Mouse (Mus musculus) macrophage (primary cell): Measurements from ENCODE around the gene Dennd4a. TPM values are rescaled to one million over a fixed set of nuclear protein-coding genes. Genes with fewer than 3 reads are reported as not detected.

ENCODE experiments used
- H3K27ac ChIP-seq: fragments of 350-480 bp; formaldehyde crosslinking; 2 replicates; pipeline ENCODE4 v1.9.0; 2021
- H3K36me3 ChIP-seq: fragments of 350-480 bp; formaldehyde crosslinking; 2 replicates; pipeline ENCODE4 v1.9.0; 2021; ENCODE audit errors: inconsistent target
- H3K4me3 ChIP-seq: fragments of 350-480 bp; formaldehyde crosslinking; 2 replicates; pipeline ENCODE4 v1.9.0; 2021; ENCODE audit errors: inconsistent target
- H3K79me2 ChIP-seq: fragments of 350-480 bp; formaldehyde crosslinking; 2 replicates; pipeline ENCODE4 v1.9.0; 2021; ENCODE audit errors: inconsistent target
- WGBS: methylation state at CpG from one replicate; pipeline ENCODE4 v1.1.7; 2026; ENCODE audit warnings: inconsistent platforms; ENCODE audit not compliant: missing documents; 5-methylcytosine and 5-hydroxymethylcytosine counted together
- polyA plus RNA-seq: library from polyadenylated mRNA; stranded (reverse); fragments of 250-400 nt; gene quantifications from 3 replicates; pipeline ENCODE4 v1.2.4, GENCODE M21; 2018; ENCODE audit warnings: inconsistent platforms
- total RNA-seq, 78 experiments: library from RNA; depleted of rRNA; stranded (reverse); fragments of 250-400 nt; gene quantifications; 1 replicate in 9 of 78; 2 replicates in 24 of 78; 3 replicates in 43 of 78; 4 replicates in 2 of 78; pipeline ENCODE4 v1.2.4; 2018; ENCODE audit warnings: inconsistent platforms in 56 of 78

Gene Dennd4a
- 100 to 1,000 TPM in 14 of 26 experiments, 10 to 100 TPM in 12; 43.1 to 344 (median 115) TPM for total RNA-seq (2018; cell fraction: chromatin; rRNA removed)
- 10 to 100 TPM in 10 of 26 experiments, 1 to 10 TPM in 16; 5.8 to 34.6 (median 8.7) TPM for total RNA-seq (2018; cell fraction: cytosol; rRNA removed)
- 100 to 1,000 TPM in 9 of 26 experiments, 10 to 100 TPM in 17; 29.8 to 237 (median 83.8) TPM for total RNA-seq (2018; cell fraction: nucleus; rRNA removed)
- 4.0 to 7.6 TPM (median 5.1 TPM) in 3 replicates for polyA plus RNA-seq

- H3K27ac ChIP-seq = peak within 1 kb of the TSS; percentile 42
- no peaks in the 10 kb centered on the region for H3K36me3 ChIP-seq
- peak within 1 kb of the TSS; percentile 35 for H3K4me3 ChIP-seq
- peaks cover 40% of the 10 kb centered on the region for H3K79me2 ChIP-seq
- 2% methylated on average over 38 of the region's 51 CpGs for WGBS
Observed at GRCm38 (mm10) chr9:64810822-64811537, at the start of gene Dennd4a. Dennd4a (plus strand) TSS chr9:64811340.

GRCm38 (mm10) chr9:64764824-64765223 lies 46.3 kb upstream of the Dennd4a start:
- no peaks in the 10 kb centered on the region for H3K79me2 ChIP-seq
- no peaks in the 10 kb centered on the region for H3K36me3 ChIP-seq
- WGBS = 100% methylated on average over 2 of the region's 2 CpGs
- no peak overlapping the region for H3K4me3 ChIP-seq
- H3K27ac ChIP-seq = no peak overlapping the region

- no peak overlapping the region for H3K27ac ChIP-seq
- H3K36me3 ChIP-seq = no peaks in the 10 kb centered on the region
- no peak overlapping the region for H3K4me3 ChIP-seq
- WGBS = 96% methylated on average over 3 of the region's 3 CpGs
- no peaks in the 10 kb centered on the region for H3K79me2 ChIP-seq
Observed at GRCm38 (mm10) chr9:64766136-64766535, 45.0 kb upstream of the Dennd4a start.

- 29% methylated on average over 1 of the region's 1 CpGs for WGBS
- H3K79me2 ChIP-seq = no peaks in the 10 kb centered on the region
- H3K27ac ChIP-seq = no peak overlapping the region
- no peak overlapping the region for H3K4me3 ChIP-seq
- H3K36me3 ChIP-seq = no peaks in the 10 kb centered on the region
Observed at GRCm38 (mm10) chr9:64767796-64768195, 43.3 kb upstream of the Dennd4a start.

- WGBS = 77% methylated on average over 9 of the region's 9 CpGs
- Histone ChIP-seq H3K4me3 (no peak overlapping the region), H3K79me2 (no peaks in the 10 kb centered on the region), H3K36me3 (no peaks in the 10 kb centered on the region), H3K27ac (no peak overlapping the region)
Observed at GRCm38 (mm10) chr9:64769066-64769695, 42.0 kb upstream of the Dennd4a start.

GRCm38 (mm10) chr9:64769911-64770310 lies 41.2 kb upstream of the Dennd4a start:
- no peak overlapping the region for H3K4me3 ChIP-seq
- no peaks in the 10 kb centered on the region for H3K79me2 ChIP-seq
- H3K27ac ChIP-seq = no peak overlapping the region
- H3K36me3 ChIP-seq = no peaks in the 10 kb centered on the region
- WGBS = 96% methylated on average over 6 of the region's 6 CpGs

GRCm38 (mm10) chr9:64770411-64770849 lies 40.7 kb upstream of the Dennd4a start:
- no peak overlapping the region for H3K4me3 ChIP-seq
- 96% methylated on average over 5 of the region's 5 CpGs for WGBS
- H3K79me2 ChIP-seq = no peaks in the 10 kb centered on the region
- H3K27ac ChIP-seq = peak overlapping the region; percentile 42
- H3K36me3 ChIP-seq = no peaks in the 10 kb centered on the region

GRCm38 (mm10) chr9:64771236-64771635 lies 39.9 kb upstream of the Dennd4a start:
- Histone ChIP-seq H3K79me2 (no peaks in the 10 kb centered on the region), H3K27ac (peak overlapping the region; percentile 42), H3K36me3 (no peaks in the 10 kb centered on the region), H3K4me3 (no peak overlapping the region)
- 11% methylated on average over 5 of the region's 5 CpGs for WGBS

GRCm38 (mm10) chr9:64773254-64773653 lies 37.9 kb upstream of the Dennd4a start:
- no peak overlapping the region for H3K4me3 ChIP-seq
- no peaks in the 10 kb centered on the region for H3K79me2 ChIP-seq
- no peaks in the 10 kb centered on the region for H3K36me3 ChIP-seq
- WGBS = 90% methylated on average over 8 of the region's 8 CpGs
- H3K27ac ChIP-seq = no peak overlapping the region

- H3K27ac ChIP-seq = no peak overlapping the region
- H3K36me3 ChIP-seq = no peaks in the 10 kb centered on the region
- 65% methylated on average over 4 of the region's 4 CpGs for WGBS
Observed at GRCm38 (mm10) chr9:64773936-64774335, 37.2 kb upstream of the Dennd4a start.

GRCm38 (mm10) chr9:64774411-64774811 lies 36.7 kb upstream of the Dennd4a start:
- Histone ChIP-seq H3K27ac (peak overlapping the region; percentile 24), H3K36me3 (no peaks in the 10 kb centered on the region), H3K79me2 (no peaks in the 10 kb centered on the region), H3K4me3 (no peak overlapping the region)
- 87% methylated on average over 5 of the region's 5 CpGs for WGBS

More at GRCm38 (mm10) chr9:64773936-64774335, 37.2 kb upstream of the Dennd4a start:
- Histone ChIP-seq H3K79me2 (no peaks in the 10 kb centered on the region), H3K4me3 (no peak overlapping the region)

GRCm38 (mm10) chr9:64774883-64775282 lies 36.3 kb upstream of the Dennd4a start:
- no peak overlapping the region for H3K4me3 ChIP-seq
- 92% methylated on average over 2 of the region's 2 CpGs for WGBS
- no peaks in the 10 kb centered on the region for H3K36me3 ChIP-seq
- no peaks in the 10 kb centered on the region for H3K79me2 ChIP-seq
- peak overlapping the region; percentile 24 for H3K27ac ChIP-seq

GRCm38 (mm10) chr9:64775491-64775890 lies 35.6 kb upstream of the Dennd4a start:
- no peaks in the 10 kb centered on the region for H3K36me3 ChIP-seq
- H3K27ac ChIP-seq = peak overlapping the region; percentile 24
- no peak overlapping the region for H3K4me3 ChIP-seq
- no peaks in the 10 kb centered on the region for H3K79me2 ChIP-seq
- 49% methylated on average over 4 of the region's 4 CpGs for WGBS

GRCm38 (mm10) chr9:64777441-64777987 lies 33.6 kb upstream of the Dennd4a start:
- WGBS = 94% methylated on average over 4 of the region's 4 CpGs
- H3K79me2 ChIP-seq = no peaks in the 10 kb centered on the region
- H3K36me3 ChIP-seq = no peaks in the 10 kb centered on the region
- no peak overlapping the region for H3K4me3 ChIP-seq
- no peak overlapping the region for H3K27ac ChIP-seq

- Histone ChIP-seq H3K79me2 (no peaks in the 10 kb centered on the region), H3K36me3 (no peaks in the 10 kb centered on the region), H3K4me3 (no peak overlapping the region), H3K27ac (no peak overlapping the region)
- 100% methylated on average over 1 of the region's 1 CpGs for WGBS
Observed at GRCm38 (mm10) chr9:64778151-64778550, 33.0 kb upstream of the Dennd4a start.
